Mouse (Mus musculus): Measurements from ENCODE around the gene Syt7.

- TF ChIP-seq CTCF (IDR thresholded peaks at IDR 0.05; ENCODE audit: low read depth, low read length) (no peak), POLR2A (IDR thresholded peaks at IDR 0.05; ENCODE audit: insufficient read depth, low read length) (no peak), EP300 (IDR thresholded peaks at IDR 0.05; ENCODE audit: insufficient read depth, low read depth, low read length) (no peak)
Measured at GRCm38 (mm10) chr19:10464427-10464826, 75.5 kb downstream of the Syt7 start.
